Mouse (Mus musculus) lung, embryonic 14.5 days (tissue): ENCODE results near the gene Agmat. TPM values are rescaled to one million over a fixed set of nuclear protein-coding genes. Genes with fewer than 3 reads are reported as not detected.

Experiments
- ATAC-seq: fragments of 200-750 bp; cut with Nextera tagmentation; 2 replicates; pipeline ENCODE4 v1.8.0; 2017; ENCODE audit warnings: mild to moderate bottlenecking, moderate TSS enrichment, moderate library complexity; ENCODE audit not compliant: insufficient read depth
- DNase-seq: peaks from one replicate; pipeline ENCODE4 v3.0.0-alpha.2; 2015
- H3K27ac ChIP-seq: fragments of 300-500 bp; sonication (generic); 2 replicates; pipeline ENCODE4 v1.5.1; 2014; ENCODE audit warnings: low read depth, mild to moderate bottlenecking, moderate library complexity
- H3K27me3 ChIP-seq: fragments of 300-500 bp; sonication (generic); 2 replicates; pipeline ENCODE4 v1.6.1; 2014; ENCODE audit warnings: low read length, control low read depth; ENCODE audit not compliant: insufficient read depth
- H3K36me3 ChIP-seq: fragments of 300-500 bp; sonication (generic); 2 replicates; pipeline ENCODE4 v1.6.1; 2014; ENCODE audit warnings: control low read depth; ENCODE audit not compliant: insufficient read depth
- H3K4me1 ChIP-seq: fragments of 300-500 bp; sonication (generic); 2 replicates; pipeline ENCODE4 v1.6.1; 2014; ENCODE audit warnings: antibody characterized with exemption, control low read depth; ENCODE audit not compliant: insufficient read depth
- H3K4me2 ChIP-seq: fragments of 300-500 bp; sonication (generic); 2 replicates; pipeline ENCODE4 v1.6.1; 2014; ENCODE audit warnings: mild to moderate bottlenecking
- H3K4me3 ChIP-seq: fragments of 300-500 bp; sonication (generic); 2 replicates; pipeline ENCODE4 v1.5.1; 2014; ENCODE audit warnings: low read depth, low read length
- H3K9ac ChIP-seq: fragments of 300-500 bp; sonication (generic); 2 replicates; pipeline ENCODE4 v1.6.1; 2014
- H3K9me3 ChIP-seq: fragments of 300-500 bp; sonication (generic); 2 replicates; pipeline ENCODE4 v1.6.1; 2016; ENCODE audit warnings: low read depth, low read length, control low read depth
- CTCF ChIP-seq: IDR thresholded peaks from 2 replicates; pipeline ENCODE4 v1.5.1; 2016; ENCODE audit warnings: antibody characterized with exemption, low read depth
- WGBS: fragments of 180-500 bp; shearing (Covaris S2); extraction: QIAGEN DNeasy Blood & Tissue Kit; methylation state at CpG from one replicate; pipeline ENCODE4 v1.1.7; 2014; 5-methylcytosine and 5-hydroxymethylcytosine counted together
- polyA plus RNA-seq: library from polyadenylated mRNA; unstranded; fragments of >200 nt; fragmentation: Nextera tagmentation; extraction: Ambion mirVana; gene quantifications from 2 replicates; pipeline ENCODE4 v1.2.1, GENCODE M21; 2014

The Agmat gene
- polyA plus RNA-seq, 1 experiment from 2014 or later, result not detected

DNA sequence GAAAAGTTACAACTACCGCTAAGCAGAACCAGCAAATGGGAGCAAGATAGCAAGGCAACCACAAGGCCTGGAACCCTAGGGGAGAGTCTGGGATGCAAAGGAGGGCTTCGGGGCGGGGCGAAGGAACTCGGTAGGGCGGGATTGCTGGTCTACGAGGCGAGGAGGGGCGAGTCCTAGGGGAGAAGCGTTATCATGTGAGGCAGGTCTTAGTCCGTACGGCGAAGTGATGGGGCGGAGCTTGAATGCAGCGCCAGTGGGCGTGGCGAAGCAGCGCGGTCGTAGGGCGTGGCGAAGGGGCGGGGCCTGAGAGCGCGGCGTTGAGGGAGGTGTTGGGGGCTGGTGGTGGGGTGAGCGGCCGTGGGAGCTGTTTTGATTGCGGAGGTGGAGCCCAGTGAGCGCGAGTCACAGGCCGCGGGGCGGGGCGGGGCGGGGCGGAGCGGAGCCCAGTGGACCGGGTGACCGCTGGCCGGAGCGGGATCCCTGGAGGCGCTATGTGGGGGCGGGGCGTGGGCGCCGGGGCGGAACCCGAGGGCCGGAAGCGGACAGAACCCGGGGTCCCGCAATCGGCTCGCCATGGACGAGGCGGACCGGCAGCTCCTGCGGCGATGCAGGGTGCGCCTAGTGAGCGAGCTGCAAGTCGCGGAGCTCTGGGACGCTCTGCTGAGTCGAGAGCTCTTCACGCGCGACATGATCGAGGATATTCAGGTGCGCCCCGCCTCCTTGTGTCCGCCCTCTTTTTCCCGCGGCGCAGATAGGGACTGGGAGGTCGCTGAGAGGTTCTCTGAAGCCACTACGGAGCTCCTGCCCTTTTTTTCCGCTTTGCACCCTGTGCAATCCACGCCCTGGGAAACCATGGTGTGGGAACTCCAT, 47.0 kb downstream of the Agmat start, which contains the start of gene Casp9:
Gene Casp9, plus strand, starts transcription at position 331 of the 870 bp plus-strand sequence.
- H3K9me3 ChIP-seq, result no peaks in the 10 kb centered on the region
- H3K4me2 ChIP-seq, result peak within 1 kb of the TSS; percentile 60
- ATAC-seq (peak; percentile 85), DNase-seq (peak; percentile 99)
- under 1% methylated on average over 73 of the region's 80 CpGs for WGBS
- peak within 1 kb of the TSS; percentile 55 for H3K4me3 ChIP-seq
- no peaks in the 10 kb centered on the region for H3K27me3 ChIP-seq
- no peaks in the 10 kb centered on the region for H3K4me1 ChIP-seq
- peaks cover 16% of the 10 kb centered on the region for H3K36me3 ChIP-seq
- peak within 1 kb of the TSS; percentile 64 for H3K9ac ChIP-seq
- TF ChIP-seq CTCF, result no peak
- H3K27ac ChIP-seq, result peak within 1 kb of the TSS; percentile 90

DNA sequence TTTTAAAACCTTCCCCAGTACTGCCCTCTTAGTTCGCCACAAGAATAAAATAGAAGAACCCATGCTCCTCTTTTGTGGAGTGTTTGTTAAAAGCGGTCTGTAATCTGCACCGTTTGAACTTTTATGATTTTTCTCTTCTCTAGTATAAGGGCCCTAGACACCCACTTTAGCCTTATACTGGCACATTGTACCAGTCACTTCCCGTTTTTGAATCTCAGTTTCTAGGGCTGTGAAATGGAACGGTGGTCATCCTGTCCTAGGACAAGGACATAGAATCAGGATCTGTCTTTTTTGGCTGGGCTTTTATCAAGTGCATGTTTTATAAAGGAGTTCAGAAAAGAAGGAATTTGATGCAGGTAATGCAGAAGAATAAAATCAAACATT, 47.7 kb downstream of the Agmat start:
- 9% methylated on average over 5 of the region's 5 CpGs for WGBS
- Histone ChIP-seq H3K4me1 (no peaks in the 10 kb centered on the region), H3K27me3 (no peaks in the 10 kb centered on the region), H3K9me3 (no peaks in the 10 kb centered on the region), H3K36me3 (peaks cover 16% of the 10 kb centered on the region), H3K4me3 (peak overlapping the region; percentile 55), H3K4me2 (peak overlapping the region; percentile 60), H3K27ac (peak overlapping the region; percentile 90), H3K9ac (peak overlapping the region; percentile 64)
- DNase-seq, result no peak
- TF ChIP-seq CTCF, result no peak
- no peak for ATAC-seq

DNA sequence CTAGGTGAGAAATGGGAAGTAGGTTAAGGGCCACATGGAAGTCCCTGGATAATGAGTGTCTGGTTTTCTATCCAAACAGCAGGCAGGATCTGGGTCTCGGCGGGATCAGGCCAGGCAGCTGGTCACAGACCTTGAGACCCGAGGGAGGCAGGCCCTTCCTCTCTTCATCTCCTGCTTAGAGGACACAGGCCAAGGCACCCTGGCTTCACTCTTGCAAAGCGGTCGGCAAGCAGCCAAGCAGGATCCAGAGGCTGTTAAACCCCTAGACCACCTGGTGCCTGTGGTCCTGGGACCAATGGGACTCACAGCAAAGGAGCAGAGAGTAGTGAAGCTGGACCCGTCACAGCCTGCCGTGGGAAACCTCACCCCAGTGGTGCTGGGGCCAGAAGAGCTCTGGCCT, 49.9 kb downstream of the Agmat start:
- no peak for ATAC-seq
- Histone ChIP-seq H3K27me3 (no peaks in the 10 kb centered on the region), H3K4me3 (no peak overlapping the region), H3K4me1 (no peaks in the 10 kb centered on the region), H3K9ac (no peak overlapping the region), H3K9me3 (no peaks in the 10 kb centered on the region), H3K27ac (no peak overlapping the region), H3K4me2 (no peak overlapping the region), H3K36me3 (peaks cover 16% of the 10 kb centered on the region)
- WGBS, result 82% methylated on average over 7 of the region's 7 CpGs
- no peak for DNase-seq
- TF ChIP-seq CTCF, result no peak

DNA sequence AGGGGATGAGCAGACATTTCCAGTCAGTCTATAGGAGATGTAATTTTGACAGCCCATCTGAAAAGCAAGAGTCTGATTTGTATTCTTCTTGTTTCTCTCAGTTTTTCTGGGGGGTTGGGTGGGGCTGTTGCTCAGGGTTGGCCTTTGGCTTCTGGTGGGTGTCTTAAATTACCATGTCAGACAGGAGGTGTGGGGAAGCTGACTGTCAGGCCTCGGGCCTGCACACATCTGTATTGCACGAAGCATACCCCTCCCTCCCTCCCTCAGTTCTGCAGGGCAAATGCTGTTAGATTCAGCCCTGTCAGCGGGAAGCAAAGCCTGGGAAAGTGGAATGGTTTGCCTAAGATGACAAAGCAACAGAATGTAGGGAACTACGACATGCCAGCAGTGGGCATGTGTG, 50.5 kb downstream of the Agmat start:
- Histone ChIP-seq H3K4me1 (no peaks in the 10 kb centered on the region), H3K9ac (no peak overlapping the region), H3K36me3 (peaks cover 16% of the 10 kb centered on the region), H3K4me2 (no peak overlapping the region), H3K9me3 (no peaks in the 10 kb centered on the region), H3K27me3 (no peaks in the 10 kb centered on the region), H3K27ac (no peak overlapping the region), H3K4me3 (no peak overlapping the region)
- TF ChIP-seq CTCF, result no peak
- DNase-seq, result no peak
- WGBS, result 70% methylated on average over 4 of the region's 4 CpGs
- no peak for ATAC-seq

DNA sequence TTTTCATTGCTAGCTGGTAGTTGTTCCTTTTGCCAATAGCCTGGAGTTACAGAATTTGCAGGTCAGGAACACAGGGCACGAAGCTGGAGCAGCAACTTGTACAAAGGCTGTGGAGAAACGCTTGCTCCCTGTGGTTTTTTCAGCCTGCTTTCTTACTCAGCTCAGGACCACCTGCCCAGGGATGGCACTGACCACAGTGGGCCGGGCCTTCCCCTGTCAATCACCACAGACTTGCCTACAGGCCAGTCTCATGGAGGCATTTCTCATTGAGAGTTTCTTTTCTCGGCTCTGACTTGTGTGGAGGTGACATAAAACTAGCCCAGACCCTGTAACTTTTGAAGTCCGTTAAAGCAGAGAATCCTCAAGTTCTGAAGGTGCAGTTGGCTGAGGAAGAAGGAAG, 51.1 kb downstream of the Agmat start:
- DNase-seq, result no peak
- TF ChIP-seq CTCF, result no peak
- H3K27me3 ChIP-seq, result no peaks in the 10 kb centered on the region
- H3K9ac ChIP-seq, result no peak overlapping the region
- no peak overlapping the region for H3K27ac ChIP-seq
- H3K9me3 ChIP-seq, result no peaks in the 10 kb centered on the region
- no peaks in the 10 kb centered on the region for H3K4me1 ChIP-seq
- 88% methylated on average over 5 of the region's 5 CpGs for WGBS
- no peak for ATAC-seq
- no peak overlapping the region for H3K4me2 ChIP-seq
- peaks cover 16% of the 10 kb centered on the region for H3K36me3 ChIP-seq
- no peak overlapping the region for H3K4me3 ChIP-seq

DNA sequence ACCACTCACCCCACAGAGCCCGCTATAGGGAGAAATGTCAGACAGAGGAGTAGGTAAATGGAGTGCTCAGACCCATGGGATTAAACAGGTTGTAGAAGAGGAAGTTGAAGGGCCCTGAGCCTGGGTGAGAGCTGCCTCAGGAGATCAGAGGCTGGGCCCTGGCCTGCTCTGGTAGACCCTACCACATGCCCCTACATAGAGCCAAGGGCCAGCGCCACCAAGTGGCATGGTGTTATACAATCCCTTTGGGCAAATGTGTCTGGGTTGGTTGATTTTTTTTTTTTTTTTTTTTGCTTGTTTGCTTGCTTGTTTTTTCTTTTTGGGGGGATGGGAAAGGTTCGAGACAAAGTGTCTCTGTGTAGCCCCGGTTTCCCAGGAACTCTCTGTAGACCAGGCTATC, 57.6 kb downstream of the Agmat start:
- H3K36me3 ChIP-seq, result peaks cover 44% of the 10 kb centered on the region
- H3K4me2 ChIP-seq, result no peak overlapping the region
- no peaks in the 10 kb centered on the region for H3K27me3 ChIP-seq
- H3K9me3 ChIP-seq, result no peaks in the 10 kb centered on the region
- no peak overlapping the region for H3K9ac ChIP-seq
- no peak for TF ChIP-seq CTCF
- no peaks in the 10 kb centered on the region for H3K4me1 ChIP-seq
- H3K27ac ChIP-seq, result no peak overlapping the region
- WGBS, result 90% methylated on average over 4 of the region's 4 CpGs
- no peak overlapping the region for H3K4me3 ChIP-seq
- ATAC-seq (no peak), DNase-seq (no peak)

DNA sequence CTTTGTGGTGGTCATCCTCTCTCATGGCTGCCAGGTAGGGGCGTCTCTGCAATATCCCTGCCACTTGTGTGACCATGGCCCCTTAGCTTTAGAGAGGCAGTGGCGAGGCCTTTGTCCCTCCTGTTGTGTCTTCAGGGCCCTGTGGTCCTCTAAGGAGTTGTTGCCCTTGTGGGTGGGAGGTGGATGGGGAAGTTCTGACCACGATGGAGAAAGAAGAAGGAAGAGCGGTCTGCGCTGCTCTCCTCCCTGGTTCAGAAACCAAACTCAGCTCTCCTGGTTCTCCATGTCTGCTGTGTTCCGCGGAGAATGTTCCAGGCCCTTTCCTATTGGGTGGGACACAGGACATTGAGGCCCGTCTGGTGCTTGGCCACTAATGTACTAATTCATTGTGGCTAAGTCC, 59.4 kb downstream of the Agmat start:
- no peak overlapping the region for H3K9ac ChIP-seq
- H3K27me3 ChIP-seq, result no peaks in the 10 kb centered on the region
- peaks cover 60% of the 10 kb centered on the region for H3K36me3 ChIP-seq
- no peaks in the 10 kb centered on the region for H3K9me3 ChIP-seq
- no peak overlapping the region for H3K4me2 ChIP-seq
- H3K4me1 ChIP-seq, result no peaks in the 10 kb centered on the region
- WGBS, result 94% methylated on average over 8 of the region's 8 CpGs
- no peak overlapping the region for H3K27ac ChIP-seq
- H3K4me3 ChIP-seq, result no peak overlapping the region
- DNase-seq (no peak), ATAC-seq (no peak)
- no peak for TF ChIP-seq CTCF

Other genes with a start within 250 kb of the Agmat start
- gene Spen, start 208.1 kb upstream of the Agmat start, polyA plus RNA-seq, result 15.4 and 15.9 TPM in 2 replicates
- gene Fblim1, start 140.6 kb upstream of the Agmat start, polyA plus RNA-seq, result 83.6 and 89.2 TPM in 2 replicates
- 0.38 and 0.50 TPM in 2 replicates for gene Tmem82, start 128.0 kb upstream of the Agmat start, polyA plus RNA-seq
- not detected in 2 replicates for gene Slc25a34, start 122.9 kb upstream of the Agmat start, polyA plus RNA-seq
- gene Plekhm2, start 81.8 kb upstream of the Agmat start, polyA plus RNA-seq, result 5.1 and 5.4 TPM in 2 replicates
- gene Rsc1a1, start 61.1 kb upstream of the Agmat start, polyA plus RNA-seq, result 0.38 and 3.2 TPM in 2 replicates
- gene Ddi2, start 23.3 kb upstream of the Agmat start, polyA plus RNA-seq, result 19.8 and 21.5 TPM in 2 replicates
- 3.5 and 4.2 TPM in 2 replicates for gene Dnajc16, start 44.3 kb downstream of the Agmat start, polyA plus RNA-seq
- 21.5 and 22.3 TPM in 2 replicates for gene Casp9, start 46.9 kb downstream of the Agmat start, polyA plus RNA-seq
- gene Cela2a, start 79.5 kb downstream of the Agmat start, polyA plus RNA-seq, result not detected in 2 replicates
- gene Ctrc, start 99.7 kb downstream of the Agmat start, polyA plus RNA-seq, result not detected in 2 replicates
- 56.5 and 64.6 TPM in 2 replicates for gene Efhd2, start 128.2 kb downstream of the Agmat start, polyA plus RNA-seq